Comparison of ENCODE assay signal across 1 mouse cellular context in genomic region chr2:92253777-92254176, GRCm38 (mm10).
TF ChIP-seq lines count a peak whose summit lies in the region.

No protein-coding gene starts in this region.

TF ChIP-seq in MEL, 35 proteins besides CTCF, POLR2A, EP300 and RAD21 (continued from another document):
- TF ChIP-seq NRF1 (IDR thresholded peaks at IDR 0.05; ENCODE audit: insufficient read depth, low read depth, low read length, poor library complexity, severe bottlenecking) (no peak), NELFE (IDR thresholded peaks at IDR 0.05; ENCODE audit: low read depth, low read length) (no peak), JUND (IDR thresholded peaks at IDR 0.05; ENCODE audit: low read depth, low read length) (no peak)
